Mouse (Mus musculus): Measurements from ENCODE around the gene Slc35a1. TPM values are rescaled to one million over a fixed set of nuclear protein-coding genes. Genes with fewer than 3 reads are reported as not detected.
"Not testable (repeated sequence)": the region's sequence is repeated elsewhere in the genome, so short reads cannot be mapped to it uniquely, and the experiment has no call there.

The Slc35a1 gene
- 50.5 and 51.0 TPM in 2 replicates for polyA plus RNA-seq (2014; fragmentation: Nextera tagmentation; extraction: Ambion mirVana)

DNA sequence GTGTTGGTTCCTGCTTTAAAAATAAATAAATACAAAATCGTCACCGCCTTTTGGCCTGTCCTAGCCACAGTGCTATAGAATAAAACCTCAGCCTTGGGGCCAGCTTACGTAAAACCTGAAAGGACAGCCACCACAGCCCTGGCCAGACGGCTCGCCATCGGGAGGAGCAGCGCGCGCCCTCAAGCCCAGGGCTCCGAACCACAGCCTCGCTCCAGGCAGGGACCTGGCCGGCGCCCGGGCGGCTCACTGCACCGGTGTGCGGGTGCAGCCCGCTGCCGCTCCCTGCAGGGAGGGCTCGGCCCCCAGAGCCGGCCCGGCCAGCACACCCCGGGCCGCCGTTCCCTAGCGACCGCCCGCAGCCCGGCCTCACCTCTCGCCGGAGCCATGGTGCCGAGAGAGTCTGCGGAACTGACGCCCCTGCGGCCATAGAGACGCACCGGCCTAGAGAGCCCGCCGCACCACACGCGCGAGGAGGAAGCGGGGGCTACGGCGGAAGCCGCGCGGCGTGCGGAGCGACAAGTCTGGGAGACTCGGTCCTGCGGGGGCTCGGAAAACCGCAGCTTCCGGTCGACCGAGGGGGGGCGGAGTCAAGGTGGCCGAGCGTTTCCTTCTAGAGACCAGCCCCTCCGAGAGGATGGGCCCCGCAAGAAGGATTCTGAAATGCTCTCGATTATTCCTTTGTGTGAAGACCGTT lies at the start of gene Slc35a1:
TSS of gene Slc35a1 (minus strand) at position 565 of the 694 bp plus-strand sequence.
- Histone ChIP-seq H3K27me3 (ENCODE audit: control insufficient read depth, insufficient read depth, low read length) (no peaks in the 10 kb centered on the region), H3K4me2 (peak within 1 kb of the TSS; percentile 54), H3K36me3 (ENCODE audit: control insufficient read depth, insufficient read depth, low read length) (no peaks in the 10 kb centered on the region), H3K27ac (ENCODE audit: low read depth, low read length) (peak within 1 kb of the TSS; percentile 92), H3K9me3 (replicated peaks; ENCODE audit: control insufficient read depth, low read length) (no peaks in the 10 kb centered on the region), H3K9ac (ENCODE audit: low read depth, low read length) (peak within 1 kb of the TSS; percentile 91), H3K4me1 (ENCODE audit: control insufficient read depth, insufficient read depth, low read length) (peaks cover 4% of the 10 kb centered on the region; the same call in 1 of the 2 replicates), H3K4me3 (ENCODE audit: low read depth, low read length) (peak within 1 kb of the TSS; percentile 83)
- ATAC-seq (replicated peaks; ENCODE audit: insufficient number of reproducible peaks, low FRiP score, low TSS enrichment): peak; percentile 92
- under 1% methylated on average over 63 of the region's 65 CpGs for whole genome bisulfite sequencing (ENCODE audit: insufficient replicate concordance)

DNA sequence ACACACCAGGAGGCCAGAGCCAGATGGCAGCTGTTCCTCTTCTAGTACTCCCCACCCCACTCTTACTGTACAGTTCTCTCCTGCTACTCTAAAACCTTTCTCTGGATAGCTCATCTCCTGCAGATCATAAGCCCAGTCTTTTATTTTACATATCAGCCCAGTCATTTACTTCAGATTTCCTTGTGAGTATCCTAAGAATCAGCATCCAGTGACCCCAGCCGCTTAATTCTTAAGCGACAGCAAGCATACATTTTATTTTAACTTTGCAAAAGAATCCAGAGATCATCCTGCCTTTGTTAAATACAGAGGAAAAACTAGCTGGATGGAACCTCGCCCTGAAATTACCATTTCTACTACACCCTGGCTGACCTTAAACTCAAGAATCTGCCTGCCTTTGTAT lies 47.2 kb upstream of the Slc35a1 start:
- Histone ChIP-seq H3K36me3 (ENCODE audit: control insufficient read depth, insufficient read depth, low read length) (no peaks in the 10 kb centered on the region), H3K4me2 (no peak overlapping the region), H3K27ac (ENCODE audit: low read depth, low read length) (no peak overlapping the region), H3K4me1 (ENCODE audit: control insufficient read depth, insufficient read depth, low read length) (no peaks in the 10 kb centered on the region), H3K4me3 (ENCODE audit: low read depth, low read length) (no peak overlapping the region), H3K27me3 (ENCODE audit: control insufficient read depth, insufficient read depth, low read length) (no peaks in the 10 kb centered on the region), H3K9me3 (replicated peaks; ENCODE audit: control insufficient read depth, low read length) (no peaks in the 10 kb centered on the region), H3K9ac (ENCODE audit: low read depth, low read length) (no peak overlapping the region)
- WGBS (ENCODE audit: insufficient replicate concordance): 63% methylated on average over 3 of the region's 3 CpGs
- no peak for ATAC-seq (replicated peaks; ENCODE audit: insufficient number of reproducible peaks, low FRiP score, low TSS enrichment)

DNA sequence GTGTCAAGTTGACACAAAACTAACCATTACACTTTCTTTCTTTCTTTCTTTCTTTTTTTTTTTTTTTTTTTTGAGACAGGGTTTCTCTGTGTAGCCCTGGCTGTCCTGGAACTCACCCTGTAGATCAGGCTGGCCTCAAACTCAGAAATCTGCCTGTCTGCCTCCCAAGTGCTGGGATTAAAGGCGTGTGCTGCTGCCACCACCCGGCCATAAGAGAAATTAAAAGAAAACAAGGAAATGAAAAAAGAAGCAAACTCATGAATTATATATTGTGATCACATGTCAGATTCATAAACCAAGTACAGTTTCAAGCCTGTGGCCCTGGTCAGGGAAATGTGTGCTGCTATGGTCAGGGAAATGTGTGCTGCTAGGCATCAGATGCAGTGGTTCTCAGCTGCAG lies 46.2 kb upstream of the Slc35a1 start:
- H3K4me2 ChIP-seq; ATAC-seq (replicated peaks; ENCODE audit: insufficient number of reproducible peaks, low FRiP score, low TSS enrichment); H3K4me3 ChIP-seq (ENCODE audit: low read depth, low read length); H3K36me3 ChIP-seq (ENCODE audit: control insufficient read depth, insufficient read depth, low read length); H3K27ac ChIP-seq (ENCODE audit: low read depth, low read length); H3K9ac ChIP-seq (ENCODE audit: low read depth, low read length); H3K9me3 ChIP-seq (replicated peaks; ENCODE audit: control insufficient read depth, low read length); H3K4me1 ChIP-seq (ENCODE audit: control insufficient read depth, insufficient read depth, low read length); H3K27me3 ChIP-seq (ENCODE audit: control insufficient read depth, insufficient read depth, low read length): not testable (repeated sequence)
- WGBS (ENCODE audit: insufficient replicate concordance): 24% methylated on average over 2 of the region's 2 CpGs

DNA sequence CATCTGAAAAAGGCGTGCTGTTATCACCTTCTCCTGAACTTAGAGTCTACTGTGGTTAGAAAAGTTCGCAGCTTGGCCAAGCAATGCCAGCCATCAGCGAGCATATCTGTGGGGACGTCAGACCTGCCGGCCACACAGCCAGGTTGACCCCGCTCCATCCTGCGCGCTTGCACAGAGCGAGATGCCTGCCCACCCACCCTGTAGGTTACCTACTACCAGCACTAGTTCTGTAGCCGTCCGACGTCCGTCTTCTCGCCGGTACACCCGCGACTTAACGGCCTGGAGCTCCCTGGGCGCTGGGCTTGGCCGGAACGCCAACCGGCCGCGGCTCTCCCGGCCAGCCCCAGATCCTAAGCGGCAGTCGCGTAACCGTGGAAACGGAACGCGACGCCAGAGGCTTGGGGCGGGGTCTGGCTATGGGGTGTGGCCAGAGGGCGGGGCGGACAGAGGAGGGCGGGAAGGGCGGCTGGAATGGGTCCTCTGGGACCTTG lies 42.7 kb upstream of the Slc35a1 start, which contains the start of gene Cfap206:
TSS of gene Cfap206 (minus strand) at position 356 of the 491 bp plus-strand sequence.
- H3K9me3 ChIP-seq (replicated peaks; ENCODE audit: control insufficient read depth, low read length): no peaks in the 10 kb centered on the region
- peak within 1 kb of the TSS; percentile 47 for H3K4me3 ChIP-seq (ENCODE audit: low read depth, low read length)
- H3K4me1 ChIP-seq (ENCODE audit: control insufficient read depth, insufficient read depth, low read length): no peaks in the 10 kb centered on the region
- under 1% methylated on average over 38 of the region's 38 CpGs for WGBS (ENCODE audit: insufficient replicate concordance)
- H3K4me2 ChIP-seq: peak within 1 kb of the TSS; percentile 82
- peak within 1 kb of the TSS; percentile 11; the same call in 1 of the 2 replicates for H3K9ac ChIP-seq (ENCODE audit: low read depth, low read length)
- no peaks in the 10 kb centered on the region for H3K27me3 ChIP-seq (ENCODE audit: control insufficient read depth, insufficient read depth, low read length)
- peak; percentile 93 for ATAC-seq (replicated peaks; ENCODE audit: insufficient number of reproducible peaks, low FRiP score, low TSS enrichment)
- no peak within 1 kb of the TSS for H3K27ac ChIP-seq (ENCODE audit: low read depth, low read length)
- H3K36me3 ChIP-seq (ENCODE audit: control insufficient read depth, insufficient read depth, low read length): no peaks in the 10 kb centered on the region

DNA sequence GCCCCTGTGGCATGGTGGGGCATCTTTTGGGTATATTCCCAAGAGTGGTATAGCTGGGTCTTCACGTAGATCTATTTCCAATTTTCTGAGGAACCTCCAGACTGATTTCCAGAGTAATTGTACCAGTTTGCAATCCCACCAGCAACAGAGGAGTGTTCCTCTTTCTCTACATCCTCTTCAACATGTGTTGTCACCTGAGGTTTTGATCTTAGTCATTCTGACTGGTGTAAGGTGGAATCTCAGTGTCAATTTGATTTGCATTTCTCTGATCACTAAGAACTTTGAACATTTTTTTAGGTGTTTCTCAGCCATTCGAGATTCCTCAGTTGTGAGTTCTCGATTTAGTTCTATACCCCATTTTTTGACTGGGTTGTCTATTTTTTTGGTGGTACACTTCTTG lies 38.5 kb upstream of the Slc35a1 start:
- ATAC-seq (replicated peaks; ENCODE audit: insufficient number of reproducible peaks, low FRiP score, low TSS enrichment); H3K9me3 ChIP-seq (replicated peaks; ENCODE audit: control insufficient read depth, low read length); H3K4me2 ChIP-seq; H3K9ac ChIP-seq (ENCODE audit: low read depth, low read length); H3K27me3 ChIP-seq (ENCODE audit: control insufficient read depth, insufficient read depth, low read length); H3K4me3 ChIP-seq (ENCODE audit: low read depth, low read length); H3K36me3 ChIP-seq (ENCODE audit: control insufficient read depth, insufficient read depth, low read length); H3K4me1 ChIP-seq (ENCODE audit: control insufficient read depth, insufficient read depth, low read length); H3K27ac ChIP-seq (ENCODE audit: low read depth, low read length): not testable (repeated sequence)
- 76% methylated on average over 3 of the region's 3 CpGs for WGBS (ENCODE audit: insufficient replicate concordance)

DNA sequence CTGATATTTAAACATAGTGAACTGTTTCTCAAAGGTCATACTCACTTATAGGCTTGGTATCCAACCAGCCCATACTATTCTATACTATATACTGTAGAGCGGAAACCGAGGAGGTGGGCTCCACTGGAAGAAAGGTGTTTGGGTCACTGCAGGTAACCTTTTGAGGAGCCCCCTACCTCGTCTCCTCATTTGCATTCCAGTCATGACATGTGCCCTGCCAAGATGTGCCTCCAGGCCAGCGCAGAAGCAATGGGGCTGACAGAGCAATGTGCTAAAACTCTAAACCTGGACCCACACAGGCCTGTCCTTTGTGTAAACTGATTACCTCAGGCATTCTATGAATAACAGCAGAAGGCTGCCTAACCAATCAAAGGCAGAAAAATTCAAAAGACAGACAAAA lies 37.1 kb upstream of the Slc35a1 start:
- ATAC-seq (replicated peaks; ENCODE audit: insufficient number of reproducible peaks, low FRiP score, low TSS enrichment): no peak
- Histone ChIP-seq H3K27ac (ENCODE audit: low read depth, low read length) (no peak overlapping the region), H3K36me3 (ENCODE audit: control insufficient read depth, insufficient read depth, low read length) (no peaks in the 10 kb centered on the region), H3K9ac (ENCODE audit: low read depth, low read length) (no peak overlapping the region), H3K4me1 (ENCODE audit: control insufficient read depth, insufficient read depth, low read length) (no peaks in the 10 kb centered on the region), H3K4me2 (no peak overlapping the region), H3K27me3 (ENCODE audit: control insufficient read depth, insufficient read depth, low read length) (no peaks in the 10 kb centered on the region), H3K9me3 (replicated peaks; ENCODE audit: control insufficient read depth, low read length) (peaks cover 5% of the 10 kb centered on the region), H3K4me3 (ENCODE audit: low read depth, low read length) (no peak overlapping the region)
- WGBS (ENCODE audit: insufficient replicate concordance): 59% methylated on average over 4 of the region's 4 CpGs

DNA sequence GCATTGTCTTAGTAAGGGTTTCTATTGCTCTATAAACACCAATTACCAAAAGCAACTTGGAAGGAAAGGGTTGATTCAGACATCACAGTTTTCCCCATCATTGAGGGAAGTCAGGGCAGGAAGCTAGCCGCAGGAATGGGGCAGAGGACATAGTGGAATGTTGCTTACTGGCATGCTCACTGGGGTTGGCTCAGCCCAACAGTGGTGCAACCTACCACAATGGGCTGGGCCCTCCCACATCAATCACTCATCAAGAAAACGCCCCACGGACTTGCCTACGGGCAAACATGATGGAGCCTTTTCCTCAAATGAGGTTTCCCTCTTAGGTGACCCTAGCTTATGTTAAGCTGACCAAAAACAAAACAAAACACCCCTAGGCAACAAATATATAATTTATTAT lies 35.9 kb upstream of the Slc35a1 start:
- no peak overlapping the region for H3K4me3 ChIP-seq (ENCODE audit: low read depth, low read length)
- WGBS (ENCODE audit: insufficient replicate concordance): 75% methylated on average over 4 of the region's 4 CpGs

DNA sequence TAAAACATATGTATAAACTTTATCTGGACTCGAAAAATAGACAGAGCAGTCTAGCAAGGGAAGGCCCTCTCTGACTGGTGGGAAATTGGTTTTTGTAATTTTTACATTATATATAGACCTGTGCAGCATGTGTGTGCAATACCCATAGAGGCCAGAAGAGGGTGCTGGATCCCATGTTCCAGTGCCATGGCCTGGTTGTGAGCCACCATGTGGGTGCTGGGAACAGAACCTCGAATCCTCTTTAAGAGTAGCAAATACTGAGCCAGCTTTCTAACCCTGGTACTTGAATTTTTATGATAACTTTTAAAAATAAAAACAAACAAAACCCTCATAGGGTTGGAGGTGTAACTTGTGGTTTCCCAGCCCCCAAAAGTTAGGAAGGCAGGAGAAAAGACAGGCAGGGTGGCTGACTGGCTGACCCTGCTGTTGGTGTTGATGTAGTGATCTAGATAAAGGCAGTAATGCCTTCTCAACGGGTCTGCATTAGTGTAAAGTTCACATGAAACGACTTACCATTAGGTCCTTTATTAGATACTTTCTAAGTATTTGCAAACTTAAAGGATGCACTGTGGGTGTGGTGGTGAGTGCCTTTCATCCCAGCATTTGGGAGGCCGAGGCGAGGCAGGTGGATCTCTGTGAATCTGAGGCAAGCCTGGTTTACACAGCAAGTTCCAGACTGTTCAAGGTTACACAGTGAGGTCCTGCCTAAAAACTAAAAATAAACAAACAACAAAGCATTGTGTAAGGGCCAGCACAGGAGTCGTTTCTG lies 33.1 kb upstream of the Slc35a1 start:
- Histone ChIP-seq H3K4me2 (no peak overlapping the region), H3K36me3 (ENCODE audit: control insufficient read depth, insufficient read depth, low read length) (no peaks in the 10 kb centered on the region), H3K9me3 (replicated peaks; ENCODE audit: control insufficient read depth, low read length) (peaks cover 5% of the 10 kb centered on the region), H3K4me1 (ENCODE audit: control insufficient read depth, insufficient read depth, low read length) (no peaks in the 10 kb centered on the region), H3K4me3 (ENCODE audit: low read depth, low read length) (no peak overlapping the region), H3K9ac (ENCODE audit: low read depth, low read length) (no peak overlapping the region), H3K27me3 (ENCODE audit: control insufficient read depth, insufficient read depth, low read length) (no peaks in the 10 kb centered on the region), H3K27ac (ENCODE audit: low read depth, low read length) (no peak overlapping the region)
- 82% methylated on average over 7 of the region's 7 CpGs for WGBS (ENCODE audit: insufficient replicate concordance)
- no peak for ATAC-seq (replicated peaks; ENCODE audit: insufficient number of reproducible peaks, low FRiP score, low TSS enrichment)

More for the DNA sequence above, 35.9 kb upstream of the Slc35a1 start:
- Histone ChIP-seq H3K4me2 (no peak overlapping the region), H3K27me3 (ENCODE audit: control insufficient read depth, insufficient read depth, low read length) (no peaks in the 10 kb centered on the region), H3K9me3 (replicated peaks; ENCODE audit: control insufficient read depth, low read length) (peaks cover 5% of the 10 kb centered on the region), H3K27ac (ENCODE audit: low read depth, low read length) (no peak overlapping the region), H3K36me3 (ENCODE audit: control insufficient read depth, insufficient read depth, low read length) (no peaks in the 10 kb centered on the region), H3K9ac (ENCODE audit: low read depth, low read length) (no peak overlapping the region), H3K4me1 (ENCODE audit: control insufficient read depth, insufficient read depth, low read length) (no peaks in the 10 kb centered on the region)
- no peak for ATAC-seq (replicated peaks; ENCODE audit: insufficient number of reproducible peaks, low FRiP score, low TSS enrichment)

Data from heart, embryonic 11.5 days (tissue).